ENCODE assay signal across 8 mouse cellular contexts in genomic region chr6:83316022-83316421, GRCm38 (mm10). TPM values are rescaled to one million over a fixed set of nuclear protein-coding genes. Genes with fewer than 3 reads are reported as not detected.
A peak's percentile ranks its signal among the peaks of the same experiment; 100 is the strongest.
DNase-seq lines count a peak whose midpoint lies in the region; ATAC-seq lines count a peak whose summit lies in the region.

No protein-coding gene starts in this region.

- no peaks in the 10 kb centered on the region for H3K27me3 ChIP-seq in embryonic facial prominence, embryonic 15.5 days
- no peaks in the 10 kb centered on the region for H3K27me3 ChIP-seq in neural tube, embryonic 13.5 days

- peaks cover 13% of the 10 kb centered on the region; the same call in 1 of the 2 replicates for H3K4me1 ChIP-seq in embryonic facial prominence, embryonic 15.5 days
- H3K4me1 ChIP-seq in neural tube, embryonic 13.5 days (replicated peaks), result peaks cover 19% of the 10 kb centered on the region

- WGBS in embryonic facial prominence, embryonic 15.5 days, result 6% methylated on average over 10 of the region's 10 CpGs
- 2% methylated on average over 10 of the region's 10 CpGs for WGBS in neural tube, embryonic 13.5 days

- H3K4me2 ChIP-seq in embryonic facial prominence, embryonic 15.5 days (replicated peaks), result peak overlapping the region; percentile 90
- H3K4me2 ChIP-seq in neural tube, embryonic 13.5 days, result peak overlapping the region; percentile 90

- H3K27ac ChIP-seq in embryonic facial prominence, embryonic 15.5 days (replicated peaks), result no peak overlapping the region
- H3K27ac ChIP-seq in neural tube, embryonic 13.5 days (replicated peaks), result no peak overlapping the region

- peak; percentile 5 to 21 for DNase-seq in left cerebral cortex, postnatal 25 days (ENCODE audit: low spot score in 2 of 2)
- DNase-seq in left cerebral cortex, adult 8-10 months (ENCODE audit: low spot score in 2 of 2), result no peak
- peak; percentile 71 for DNase-seq in MEL-GATA-1-ER (ENCODE audit: extremely low read depth, low read depth)
- peak; percentile 13 for DNase-seq in kidney, postnatal 14 days
- DNase-seq in thymus, adult 18-20 months, result no peak
- DNase-seq in heart, postnatal 36 days, result no peak

- H3K9ac ChIP-seq in embryonic facial prominence, embryonic 15.5 days, result no peak overlapping the region
- H3K9ac ChIP-seq in neural tube, embryonic 13.5 days, result peak overlapping the region; percentile 43

- ATAC-seq in embryonic facial prominence, embryonic 15.5 days (ENCODE audit: insufficient number of reproducible peaks, low FRiP score, low TSS enrichment, low read depth), result no peak
- no peak for ATAC-seq in neural tube, embryonic 13.5 days (ENCODE audit: low read depth)

- H3K9me3 ChIP-seq in embryonic facial prominence, embryonic 15.5 days (replicated peaks), result no peaks in the 10 kb centered on the region
- no peaks in the 10 kb centered on the region for H3K9me3 ChIP-seq in neural tube, embryonic 13.5 days

- H3K4me3 ChIP-seq in embryonic facial prominence, embryonic 15.5 days (replicated peaks), result peak overlapping the region; percentile 95
- H3K4me3 ChIP-seq in neural tube, embryonic 13.5 days, result peak overlapping the region; percentile 86

- H3K36me3 ChIP-seq in embryonic facial prominence, embryonic 15.5 days, result peaks cover 10% of the 10 kb centered on the region
- peaks cover 19% of the 10 kb centered on the region for H3K36me3 ChIP-seq in neural tube, embryonic 13.5 days

- intact Hi-C loops in left cerebral cortex, postnatal 25 days (cut with DNase I), result no loop called here
- intact Hi-C loops in heart, postnatal 36 days (cut with DNase I), result no loop called here

RNA-seq across cellular contexts. Expression of gene Mthfd2, which starts 9.7 kb away (rescaled TPM):
- 1 to 10 TPM; 5.0 to 6.3 TPM for total RNA-seq in left cerebral cortex, postnatal 25 days (2021)
- 1 to 10 TPM; 5.3 to 8.7 (median 7.0) TPM for total RNA-seq in left cerebral cortex, adult 8-10 months (2022)
- 27.2 and 30.5 TPM in 2 replicates for polyA plus RNA-seq in embryonic facial prominence, embryonic 15.5 days (2015; fragmentation: Nextera tagmentation; extraction: Ambion mirVana)
- polyA plus RNA-seq in neural tube, embryonic 13.5 days (2015; fragmentation: Nextera tagmentation; extraction: Ambion mirVana), result 27.6 and 27.8 TPM in 2 replicates
- total RNA-seq in heart, postnatal 36 days (2021), result 1 to 10 TPM; 2.2 to 3.0 TPM

RNA-seq across cellular contexts. Expression of gene Mob1a, which starts 9.8 kb away (rescaled TPM):
- 10 to 100 TPM; 20.0 to 20.2 TPM for total RNA-seq in left cerebral cortex, postnatal 25 days (2021)
- 10 to 100 TPM; 16.8 to 22.9 (median 17.5) TPM for total RNA-seq in left cerebral cortex, adult 8-10 months (2022)
- 64.1 and 65.9 TPM in 2 replicates for polyA plus RNA-seq in embryonic facial prominence, embryonic 15.5 days (2015; fragmentation: Nextera tagmentation; extraction: Ambion mirVana)
- polyA plus RNA-seq in neural tube, embryonic 13.5 days (2015; fragmentation: Nextera tagmentation; extraction: Ambion mirVana), result 29.2 and 32.8 TPM in 2 replicates
- 10 to 100 TPM; 22.9 to 24.9 TPM for total RNA-seq in heart, postnatal 36 days (2021)

RNA-seq across cellular contexts. Expression of gene Bola3, which starts 32.9 kb away (rescaled TPM):
- total RNA-seq in left cerebral cortex, postnatal 25 days (2021), result 10 to 100 TPM; 52.3 to 56.5 TPM
- total RNA-seq in left cerebral cortex, adult 8-10 months (2022), result 10 to 100 TPM; 34.5 to 61.7 (median 53.5) TPM
- 105 and 113 TPM in 2 replicates for polyA plus RNA-seq in embryonic facial prominence, embryonic 15.5 days (2015; fragmentation: Nextera tagmentation; extraction: Ambion mirVana)
- 68.5 and 70.4 TPM in 2 replicates for polyA plus RNA-seq in neural tube, embryonic 13.5 days (2015; fragmentation: Nextera tagmentation; extraction: Ambion mirVana)
- 100 to 1,000 TPM; 329 to 387 TPM for total RNA-seq in heart, postnatal 36 days (2021)

Comparison
In these comparisons a context has a peak if more than half of its experiments do, and no peak if none do; other contexts are left out.
1. DNase-seq: peak in left cerebral cortex, postnatal 25 days (2 of 2), MEL-GATA-1-ER (single experiment) and kidney, postnatal 14 days (single experiment); none in left cerebral cortex, adult 8-10 months (0 of 2), thymus, adult 18-20 months (0 of 2) and heart, postnatal 36 days (0 of 2).
2. RNA of gene Bola3, which starts 32.9 kb away (total RNA-seq): 329 to 387 TPM in heart, postnatal 36 days; 52.3 to 56.5 TPM in left cerebral cortex, postnatal 25 days and 34.5 to 61.7 TPM in left cerebral cortex, adult 8-10 months; every median in the first group is over 4 times any median in the second.